Mouse (Mus musculus) CH12.LX (cell line): ENCODE data around the gene Spns3. TPM values are rescaled to one million over a fixed set of nuclear protein-coding genes. Genes with fewer than 3 reads are reported as not detected.
A peak's percentile ranks its signal among the peaks of the same experiment; 100 is the strongest.

Experiments
- DNase-seq: peaks from one replicate; pipeline ENCODE4 v3.0.0-alpha.2; 2013; ENCODE audit errors: extremely low read depth
- H3K27ac ChIP-seq: 2 replicates; pipeline ENCODE4 v1.5.1; 2012; ENCODE audit warnings: low read depth, mild to moderate bottlenecking, control low read depth, moderate library complexity; ENCODE audit not compliant: insufficient read depth
- H3K27me3 ChIP-seq: replicated peaks from 2 replicates; pipeline ENCODE3; 2012; ENCODE audit warnings: inconsistent platforms
- H3K36me3 ChIP-seq, 2 experiments: replicated peaks in 1 of 2; 2 replicates each; pipeline versions ENCODE3 to v1.6.1; 2012; ENCODE audit warnings: inconsistent platforms in 1 of 2, low read length in 1 of 2, mild to moderate bottlenecking in 1 of 2, mixed read lengths in 1 of 2, moderate library complexity in 1 of 2; ENCODE audit not compliant: control insufficient read depth in 1 of 2, insufficient read depth in 1 of 2
- H3K4me1 ChIP-seq, 2 experiments: 2 replicates each; pipeline ENCODE4 v1.6.1; 2012; ENCODE audit warnings: inconsistent platforms in 1 of 2, moderate library complexity in 1 of 2; ENCODE audit not compliant: insufficient read depth in 2 of 2, control insufficient read depth in 1 of 2
- H3K4me2 ChIP-seq: 2 replicates; pipeline ENCODE4 v1.6.1; 2012; ENCODE audit warnings: low read depth, mild to moderate bottlenecking, control low read depth; ENCODE audit not compliant: poor library complexity, insufficient read depth, severe bottlenecking
- H3K4me3 ChIP-seq, 3 experiments: fragments of 150-350 bp in 1 of 3; sonication (generic) in 1 of 3; replicated peaks in 1 of 3; 2 replicates each; pipeline versions ENCODE3 to v1.5.1; 2011 to 2012; ENCODE audit warnings: low read depth in 2 of 3, low read length in 2 of 3, mild to moderate bottlenecking in 2 of 3, moderate library complexity in 2 of 3, control low read depth in 1 of 3, improper control_type of control experiment in 1 of 3, inconsistent platforms in 1 of 3, mixed read lengths in 1 of 3; ENCODE audit not compliant: poor library complexity in 1 of 3
- H3K79me2 ChIP-seq: replicated peaks from 2 replicates; pipeline ENCODE4 v1.6.1; 2012; ENCODE audit warnings: mild to moderate bottlenecking, moderate library complexity; ENCODE audit not compliant: control insufficient read depth, poor library complexity, insufficient read depth, severe bottlenecking; ENCODE audit errors: extremely low read depth
- H3K9ac ChIP-seq: 2 replicates; pipeline ENCODE4 v1.6.1; 2012; ENCODE audit warnings: low read depth, mild to moderate bottlenecking, control low read depth, moderate library complexity; ENCODE audit not compliant: insufficient read depth
- H3K9me3 ChIP-seq: replicated peaks from 2 replicates; pipeline ENCODE3; 2012; ENCODE audit warnings: low read length, inconsistent platforms, mixed read lengths
- BHLHE40 ChIP-seq: IDR thresholded peaks from 2 replicates; pipeline ENCODE4 v1.6.1; 2011; ENCODE audit warnings: mild to moderate bottlenecking, low read depth, low read length, improper control_type of control experiment
- CHD1 ChIP-seq: IDR thresholded peaks from 2 replicates; pipeline ENCODE4 v1.6.1; 2012; ENCODE audit warnings: low read depth, low read length, improper control_type of control experiment, inconsistent platforms
- CHD2 ChIP-seq: IDR thresholded peaks from 2 replicates; pipeline ENCODE4 v1.6.1; 2011; ENCODE audit warnings: low read length, improper control_type of control experiment
- CTCF ChIP-seq, 2 experiments: IDR thresholded peaks in 1 of 2; conservative IDR thresholded peaks in 1 of 2; 2 replicates each; pipeline ENCODE4 v1.5.1; 2011 to 2012; ENCODE audit warnings: low read depth in 2 of 2, low read length in 2 of 2, improper control_type of control experiment in 1 of 2, inconsistent platforms in 1 of 2, mild to moderate bottlenecking in 1 of 2, moderate library complexity in 1 of 2
- E2F4 ChIP-seq: IDR thresholded peaks from 2 replicates; pipeline ENCODE4 v1.6.1; 2011; ENCODE audit warnings: low read depth, low read length, improper control_type of control experiment; ENCODE audit not compliant: insufficient replicate concordance
- ELF1 ChIP-seq: IDR thresholded peaks from 2 replicates; pipeline ENCODE4 v1.6.1; 2014; ENCODE audit warnings: low read depth, mild to moderate bottlenecking, inconsistent platforms, low read length, improper control_type of control experiment
- ETS1 ChIP-seq: conservative IDR thresholded peaks from 2 replicates; pipeline ENCODE4 v1.6.1; 2012; ENCODE audit warnings: low read depth, mild to moderate bottlenecking, inconsistent platforms, low read length, improper control_type of control experiment, moderate library complexity
- HCFC1 ChIP-seq: IDR thresholded peaks from 2 replicates; pipeline ENCODE4 v1.6.1; 2012; ENCODE audit warnings: low read depth, mild to moderate bottlenecking, inconsistent platforms, low read length, improper control_type of control experiment
- JUND ChIP-seq: conservative IDR thresholded peaks from 2 replicates; pipeline ENCODE4 v1.6.1; 2011; ENCODE audit warnings: low read depth, low read length, improper control_type of control experiment
- MAFK ChIP-seq: IDR thresholded peaks from 2 replicates; pipeline ENCODE4 v1.6.1; 2011; ENCODE audit warnings: low read length, improper control_type of control experiment; ENCODE audit not compliant: insufficient replicate concordance
- MAX ChIP-seq: IDR thresholded peaks from 2 replicates; pipeline ENCODE4 v1.6.1; 2011; ENCODE audit warnings: low read length, improper control_type of control experiment
- MXI1 ChIP-seq: IDR thresholded peaks from 2 replicates; pipeline ENCODE4 v1.6.1; 2011; ENCODE audit warnings: mild to moderate bottlenecking, low read depth, low read length, improper control_type of control experiment
- PAX5 ChIP-seq: IDR thresholded peaks from 2 replicates; pipeline ENCODE4 v1.6.1; 2012; ENCODE audit warnings: low read length, inconsistent platforms, mixed read lengths
- RAD21 ChIP-seq: IDR thresholded peaks from 2 replicates; pipeline ENCODE4 v1.6.1; 2011; ENCODE audit warnings: low read depth, mild to moderate bottlenecking, low read length, improper control_type of control experiment, moderate library complexity
- SMC3 ChIP-seq: IDR thresholded peaks from 2 replicates; pipeline ENCODE4 v1.6.1; 2011; ENCODE audit warnings: low read depth, low read length, improper control_type of control experiment
- TBP ChIP-seq: conservative IDR thresholded peaks from 2 replicates; pipeline ENCODE4 v1.6.1; 2011; ENCODE audit warnings: low read depth, low read length, improper control_type of control experiment
- UBTF ChIP-seq: IDR thresholded peaks from 2 replicates; pipeline ENCODE4 v1.6.1; 2012; ENCODE audit warnings: low read depth, mild to moderate bottlenecking, inconsistent platforms, low read length, improper control_type of control experiment, moderate library complexity
- ZC3H11A ChIP-seq: IDR thresholded peaks from 2 replicates; pipeline ENCODE4 v1.6.1; 2012; ENCODE audit warnings: low read depth, mild to moderate bottlenecking, inconsistent platforms, low read length, improper control_type of control experiment
- ZMIZ1 ChIP-seq: IDR thresholded peaks from 2 replicates; pipeline ENCODE4 v1.6.1; 2012; ENCODE audit warnings: low read depth, mild to moderate bottlenecking, inconsistent platforms, low read length, improper control_type of control experiment
- ZNF384 ChIP-seq: IDR thresholded peaks from 2 replicates; pipeline ENCODE4 v1.6.1; 2012; ENCODE audit warnings: low read depth, low read length, improper control_type of control experiment, inconsistent platforms
- dilution Hi-C: fragments of 300-500 bp; cut with MboI; formaldehyde crosslinking; loops from 2 replicates; pipeline ENCODE4 v1.14.3; 2020; ENCODE audit warnings: low sequenced_read_pairs; ENCODE audit not compliant: extremely low pct_unique_long_range_greater_than_20kb, extremely low pct_ligation_motif_present
- in situ Hi-C: fragments of 300-500 bp; cut with MboI; formaldehyde crosslinking; loops from 3 replicates; pipeline ENCODE4 v1.14.3; 2019; ENCODE audit warnings: low sequenced_read_pairs, low pct_ligation_motif_present, low pct_unique_long_range_greater_than_20kb, mixed read lengths
- polyA plus RNA-seq: library from polyadenylated mRNA; unstranded; fragments of >175 nt; gene quantifications from 2 replicates; pipeline ENCODE4 v1.2.1, GENCODE M21; 2012; ENCODE audit warnings: low read depth; ENCODE audit not compliant: insufficient read length
- total RNA-seq, 2 experiments: library from RNA; depleted of rRNA; stranded (reverse); fragments of 300-350 nt in 1 of 2; fragments of >200 nt in 1 of 2; gene quantifications; 2 replicates each; pipeline ENCODE4 v1.2.3; 2012 to 2014

Spns3 gene
- total and polyA plus RNA-seq, 3 experiments: 0.21 to 1.8 (median 1.0) TPM

DNA sequence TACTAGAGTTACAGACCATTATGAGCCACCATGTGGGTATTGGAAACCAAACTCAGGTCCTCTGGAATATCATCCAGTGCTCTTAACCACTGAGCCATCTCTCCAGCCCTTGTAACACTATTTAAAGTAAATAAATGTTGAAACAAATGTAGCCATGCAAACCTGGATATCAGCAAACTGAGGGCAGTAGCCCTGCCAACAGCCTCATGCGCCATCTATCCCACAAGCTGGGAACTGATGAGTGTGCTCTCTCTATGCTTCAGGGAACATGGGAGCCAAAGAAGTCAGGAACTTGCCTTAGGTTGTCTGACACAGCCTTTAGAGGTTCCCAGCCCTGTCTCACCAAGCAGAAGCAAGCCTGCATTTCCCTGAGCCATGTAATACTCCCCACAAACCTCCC, 18.7 kb downstream of the Spns3 start:
- no peaks in the 10 kb centered on the region for H3K79me2 ChIP-seq
- peaks cover 3% of the 10 kb centered on the region for H3K9me3 ChIP-seq
- TF ChIP-seq TBP: no peak
- TF ChIP-seq RAD21: peak; percentile 18; the same call in 1 of the 2 replicates
- H3K36me3 ChIP-seq: no peaks in the 10 kb centered on the region
- H3K4me3 ChIP-seq: no peak overlapping the region
- no peaks in the 10 kb centered on the region for H3K27me3 ChIP-seq
- peaks cover 11 to 51% of the 10 kb centered on the region in 2 experiments for H3K4me1 ChIP-seq
- in situ Hi-C loops (loop anchor here (25.0 kb wide), 1 partner anchor 319 kb away; the partner anchor contains the start of genes 4933427D14Rik, Gm43951, Med31 and Txndc17), dilution Hi-C loops (no loop called here)
- H3K9ac ChIP-seq: no peak overlapping the region
- H3K4me2 ChIP-seq: no peak overlapping the region
- H3K27ac ChIP-seq: no peak overlapping the region
- no peak for DNase-seq

- in situ Hi-C loops: loop anchor here (25.0 kb wide), 1 partner anchor 319 kb away; the partner anchor contains the start of genes 4933427D14Rik, Gm43951, Med31 and Txndc17
- peaks cover 7 to 50% of the 10 kb centered on the region in 2 experiments for H3K4me1 ChIP-seq
- H3K9me3 ChIP-seq: peaks cover 3% of the 10 kb centered on the region
- no peak for TF ChIP-seq SMC3
- no peak for TF ChIP-seq ZMIZ1
- no peak for TF ChIP-seq CHD2
- no peak for TF ChIP-seq TBP
- TF ChIP-seq JUND: no peak
- no peak for TF ChIP-seq BHLHE40
- TF ChIP-seq MAFK: no peak
- no peak for TF ChIP-seq CTCF (conservative IDR thresholded peaks at IDR 0.05 in 1 of 2, IDR thresholded peaks at IDR 0.05 in 1 of 2; ENCODE audit: low read depth in 2 of 2, low read length in 2 of 2)
- TF ChIP-seq ETS1: no peak
- TF ChIP-seq HCFC1: no peak
- no peak for TF ChIP-seq ZNF384
- TF ChIP-seq PAX5: no peak
- TF ChIP-seq MAX: no peak
- TF ChIP-seq ZC3H11A: no peak
- TF ChIP-seq ELF1: no peak
- no peak for TF ChIP-seq MXI1
- no peak for TF ChIP-seq E2F4
- TF ChIP-seq UBTF: no peak
- no peak for TF ChIP-seq CHD1
- no peak for TF ChIP-seq RAD21
- no peak overlapping the region for H3K4me2 ChIP-seq
- H3K27ac ChIP-seq: no peak overlapping the region
- H3K27me3 ChIP-seq: no peaks in the 10 kb centered on the region
- no peak overlapping the region for H3K9ac ChIP-seq
- no peak overlapping the region for H3K4me3 ChIP-seq
- no peaks in the 10 kb centered on the region for H3K79me2 ChIP-seq
- DNase-seq: no peak
- no peaks in the 10 kb centered on the region for H3K36me3 ChIP-seq
- dilution Hi-C loops: no loop called here
Measured at GRCm38 (mm10) chr11:72531144-72531543, 19.2 kb downstream of the Spns3 start.
